Mouse (Mus musculus) G1E (cell line): ENCODE data around the gene Cry2. TPM values are rescaled to one million over a fixed set of nuclear protein-coding genes. Genes with fewer than 3 reads are reported as not detected.
A peak's percentile ranks its signal among the peaks of the same experiment; 100 is the strongest.

ENCODE experiments used
- ATAC-seq: 2 replicates; pipeline ENCODE4 v1.8.0; 2016; ENCODE audit warnings: mild to moderate bottlenecking; ENCODE audit not compliant: insufficient number of reproducible peaks, poor library complexity, low FRiP score, severe bottlenecking; ENCODE audit errors: extremely low read depth
- DNase-seq: peaks from one replicate; pipeline ENCODE4 v3.0.0; 2012; ENCODE audit warnings: low spot score
- H3K27me3 ChIP-seq: 2 replicates; pipeline ENCODE4 v1.6.1; 2012; ENCODE audit warnings: mild to moderate bottlenecking, low read length, inconsistent platforms; ENCODE audit not compliant: insufficient read depth
- H3K36me3 ChIP-seq: replicated peaks from 2 replicates; pipeline ENCODE3; 2012; ENCODE audit warnings: mild to moderate bottlenecking, inconsistent platforms
- H3K4me1 ChIP-seq: 2 replicates; pipeline ENCODE4 v1.6.1; 2012; ENCODE audit warnings: low read depth, low read length, inconsistent platforms, mixed read lengths; ENCODE audit not compliant: insufficient read depth
- H3K4me3 ChIP-seq: 2 replicates; pipeline ENCODE4 v1.5.1; 2012; ENCODE audit warnings: low read depth, mild to moderate bottlenecking, inconsistent platforms, low read length, moderate library complexity, mixed read lengths
- H3K9me3 ChIP-seq: replicated peaks from 2 replicates; pipeline ENCODE4 v1.6.1; 2012; ENCODE audit warnings: inconsistent platforms
- CTCF ChIP-seq: IDR thresholded peaks from 2 replicates; pipeline ENCODE4 v1.5.1; 2012; ENCODE audit warnings: low read depth, low read length, inconsistent platforms, mixed read lengths
- GATA1 ChIP-seq: IDR thresholded peaks from 2 replicates; pipeline ENCODE4 v1.6.1; 2012; ENCODE audit warnings: borderline replicate concordance, low read length, inconsistent platforms, mixed read lengths
- GATA2 ChIP-seq: IDR thresholded peaks from 2 replicates; pipeline ENCODE4 v1.6.1; 2012; ENCODE audit warnings: low read depth, low read length, inconsistent platforms, borderline replicate concordance
- POLR2AphosphoS5 ChIP-seq: IDR thresholded peaks from 2 replicates; pipeline ENCODE4 v1.6.1; 2012; ENCODE audit warnings: low read depth, low read length, inconsistent platforms; ENCODE audit not compliant: insufficient replicate concordance
- TAL1 ChIP-seq: conservative IDR thresholded peaks from 2 replicates; pipeline ENCODE4 v1.6.1; 2012; ENCODE audit warnings: low read depth, low read length, inconsistent platforms, mixed read lengths
- polyA plus RNA-seq: library from polyadenylated mRNA; stranded (reverse); fragments of >175 nt; gene quantifications from 2 replicates; pipeline ENCODE4 v1.2.3, GENCODE M21; 2012
- total RNA-seq, 2 experiments: library from RNA; stranded (forward) in 1 of 2; stranded (reverse) in 1 of 2; fragments of 200-1000 nt in 1 of 2; fragments of >200 nt in 1 of 2; fragmentation: Nextera tagmentation in 1 of 2; gene quantifications; 2 replicates each; pipeline ENCODE4 v1.2.3; 2014 to 2017

Gene Cry2
- total and polyA plus RNA-seq, 3 experiments, result 13.3 to 30.6 (median 18.0) TPM

DNA sequence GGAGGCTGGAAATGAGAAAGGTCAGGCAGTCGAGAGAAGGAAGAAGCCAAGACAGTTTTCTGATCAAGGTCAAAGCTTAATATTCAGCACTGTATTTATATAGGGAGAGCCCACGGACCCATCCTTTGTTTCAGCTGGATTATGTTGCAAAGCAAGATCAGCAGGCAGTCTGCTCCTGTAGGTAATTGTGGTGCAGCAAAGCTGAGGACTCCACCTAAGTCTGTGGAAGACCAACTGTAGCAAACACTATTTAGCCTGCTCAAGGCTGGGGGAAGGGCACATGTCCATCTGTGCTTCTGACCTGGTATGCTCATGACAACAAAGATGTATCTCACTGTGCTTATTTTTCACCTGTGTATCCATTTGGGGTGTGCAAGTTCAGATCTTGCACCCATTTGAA lies 41.9 kb upstream of the Cry2 start:
- H3K4me1 ChIP-seq, result peaks cover 4% of the 10 kb centered on the region; the same call in 1 of the 2 replicates
- no peak for TF ChIP-seq GATA2
- TF ChIP-seq CTCF, result no peak
- TF ChIP-seq POLR2AphosphoS5, result no peak
- TF ChIP-seq TAL1, result no peak
- no peak for TF ChIP-seq GATA1
- H3K27me3 ChIP-seq, result peaks cover 23% of the 10 kb centered on the region
- no peak for DNase-seq
- H3K36me3 ChIP-seq, result no peaks in the 10 kb centered on the region
- ATAC-seq, result no peak
- no peak overlapping the region for H3K4me3 ChIP-seq
- H3K9me3 ChIP-seq, result peaks cover 13% of the 10 kb centered on the region

DNA sequence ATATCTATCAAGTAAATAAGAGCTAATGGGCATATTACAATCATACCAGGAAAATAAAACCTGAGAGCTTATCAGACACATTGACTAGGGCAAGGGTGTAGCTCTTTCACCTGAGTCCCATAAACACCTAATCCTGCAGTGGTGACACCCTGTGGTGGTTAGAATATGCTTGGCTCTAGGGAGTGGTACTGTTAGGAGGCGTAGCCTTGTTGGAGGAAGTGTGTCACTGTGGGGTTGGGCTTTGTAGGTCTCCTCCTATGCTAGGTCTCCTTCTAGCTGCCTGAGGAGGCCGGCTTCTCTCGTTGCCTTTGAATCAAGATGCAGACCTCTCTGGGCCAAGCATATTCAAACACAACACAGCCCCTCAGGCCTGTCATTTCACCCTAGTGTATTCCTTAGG lies 41.1 kb upstream of the Cry2 start:
- H3K9me3 ChIP-seq, result peaks cover 13% of the 10 kb centered on the region

DNA sequence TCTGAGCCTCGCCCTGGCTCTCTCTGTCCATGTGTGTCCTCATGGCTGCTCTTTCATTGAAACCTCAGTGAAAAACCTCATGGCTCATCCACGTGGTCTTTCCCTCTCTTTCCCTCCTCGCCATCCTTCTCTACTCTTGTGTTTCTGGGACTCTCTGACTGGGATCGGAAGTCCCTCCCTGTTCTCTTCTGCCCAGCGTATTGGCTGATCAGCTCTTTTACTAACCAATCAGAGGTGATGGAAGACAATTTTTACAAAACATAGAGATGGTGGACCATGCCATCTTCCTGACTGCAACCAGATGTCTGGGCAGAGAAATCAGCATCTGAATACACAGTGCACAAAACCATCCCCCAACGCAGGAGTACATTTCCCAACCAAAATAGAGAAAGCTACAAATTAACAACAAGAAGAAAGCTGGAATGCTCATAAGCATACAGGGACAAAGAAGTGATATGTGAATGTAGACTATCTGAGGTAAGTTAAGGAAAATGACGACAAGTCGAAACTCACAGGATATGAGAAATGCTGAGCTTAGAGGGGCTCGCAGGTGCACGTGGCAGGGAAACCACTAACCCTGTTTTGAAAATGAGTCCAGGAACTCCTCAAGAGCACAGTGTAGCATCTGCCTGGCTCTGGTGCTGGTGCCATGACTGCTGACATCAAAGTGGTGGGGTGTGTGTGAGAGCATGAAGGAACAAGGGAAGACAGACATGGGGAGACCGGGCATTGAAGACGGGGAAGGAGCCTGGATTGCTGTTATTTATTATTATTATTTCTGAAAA lies 38.2 kb upstream of the Cry2 start:
- Histone ChIP-seq H3K4me3 (no peak overlapping the region), H3K9me3 (peaks cover 13% of the 10 kb centered on the region), H3K27me3 (peaks cover 31% of the 10 kb centered on the region), H3K4me1 (peaks cover 10% of the 10 kb centered on the region; the same call in 1 of the 2 replicates), H3K36me3 (no peaks in the 10 kb centered on the region)
- TF ChIP-seq CTCF (no peak), TAL1 (no peak), GATA1 (no peak), GATA2 (no peak), POLR2AphosphoS5 (no peak)
- ATAC-seq (no peak), DNase-seq (no peak)

More for the DNA sequence above, 41.1 kb upstream of the Cry2 start:
- no peak for ATAC-seq
- TF ChIP-seq POLR2AphosphoS5 (no peak), GATA2 (no peak), GATA1 (no peak), CTCF (no peak), TAL1 (no peak)
- H3K36me3 ChIP-seq, result no peaks in the 10 kb centered on the region
- H3K4me1 ChIP-seq, result peaks cover 6% of the 10 kb centered on the region; the same call in 1 of the 2 replicates
- peaks cover 24% of the 10 kb centered on the region for H3K27me3 ChIP-seq
- H3K4me3 ChIP-seq, result no peak overlapping the region
- no peak for DNase-seq

DNA sequence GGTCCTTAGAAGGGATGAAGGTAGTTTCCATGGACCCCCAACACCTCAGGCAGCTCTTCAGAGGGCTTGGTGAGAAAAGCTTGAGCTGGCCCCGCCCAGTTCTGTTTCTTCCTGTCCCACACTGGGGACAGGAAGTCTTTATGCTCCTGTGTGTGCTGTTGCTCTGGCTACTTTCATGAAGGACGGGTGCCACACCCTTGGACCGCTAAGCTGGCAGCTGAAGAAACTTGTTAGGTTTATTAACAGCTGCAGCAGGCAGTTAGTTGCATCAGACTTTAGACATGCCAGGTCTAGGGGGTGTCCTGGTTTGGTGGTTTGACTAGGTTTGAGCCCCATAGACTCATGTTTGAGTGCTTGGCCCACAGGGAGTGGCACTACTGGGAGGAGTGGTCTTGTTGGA lies 30.8 kb upstream of the Cry2 start:
- Histone ChIP-seq H3K9me3 (no peaks in the 10 kb centered on the region), H3K4me1 (peaks cover 44% of the 10 kb centered on the region), H3K36me3 (no peaks in the 10 kb centered on the region), H3K27me3 (peaks cover 27% of the 10 kb centered on the region), H3K4me3 (no peak overlapping the region)
- no peak; the same call in 1 of the 2 replicates for ATAC-seq
- TF ChIP-seq GATA2 (no peak), GATA1 (no peak), CTCF (no peak)
- no peak for DNase-seq

DNA sequence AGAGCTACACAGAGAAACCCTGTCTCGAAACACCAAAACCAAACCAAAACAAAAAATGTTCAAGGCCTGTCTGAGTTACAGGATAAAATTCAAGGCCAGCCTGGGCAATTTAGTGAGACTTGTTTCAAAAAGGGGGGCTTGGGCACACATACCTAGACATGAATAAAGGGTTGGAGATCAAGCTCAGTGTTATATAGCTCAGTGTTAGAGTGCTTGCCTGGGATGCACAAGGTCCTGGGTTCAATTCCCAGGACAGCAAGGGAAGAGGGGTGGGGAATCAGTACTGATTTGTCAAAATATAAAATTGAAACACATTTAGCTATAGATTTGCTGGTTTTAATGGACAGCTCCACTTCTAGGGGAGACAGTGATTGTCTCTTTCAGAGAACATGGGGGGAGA lies 27.4 kb upstream of the Cry2 start:
- H3K36me3 ChIP-seq, result peaks cover 26% of the 10 kb centered on the region
- TF ChIP-seq CTCF (no peak), POLR2AphosphoS5 (no peak), GATA2 (no peak), TAL1 (no peak), GATA1 (no peak)
- H3K4me3 ChIP-seq, result no peak overlapping the region
- DNase-seq, result no peak
- peaks cover 72% of the 10 kb centered on the region for H3K4me1 ChIP-seq
- no peaks in the 10 kb centered on the region for H3K9me3 ChIP-seq
- no peak for ATAC-seq
- peaks cover 15% of the 10 kb centered on the region for H3K27me3 ChIP-seq

DNA sequence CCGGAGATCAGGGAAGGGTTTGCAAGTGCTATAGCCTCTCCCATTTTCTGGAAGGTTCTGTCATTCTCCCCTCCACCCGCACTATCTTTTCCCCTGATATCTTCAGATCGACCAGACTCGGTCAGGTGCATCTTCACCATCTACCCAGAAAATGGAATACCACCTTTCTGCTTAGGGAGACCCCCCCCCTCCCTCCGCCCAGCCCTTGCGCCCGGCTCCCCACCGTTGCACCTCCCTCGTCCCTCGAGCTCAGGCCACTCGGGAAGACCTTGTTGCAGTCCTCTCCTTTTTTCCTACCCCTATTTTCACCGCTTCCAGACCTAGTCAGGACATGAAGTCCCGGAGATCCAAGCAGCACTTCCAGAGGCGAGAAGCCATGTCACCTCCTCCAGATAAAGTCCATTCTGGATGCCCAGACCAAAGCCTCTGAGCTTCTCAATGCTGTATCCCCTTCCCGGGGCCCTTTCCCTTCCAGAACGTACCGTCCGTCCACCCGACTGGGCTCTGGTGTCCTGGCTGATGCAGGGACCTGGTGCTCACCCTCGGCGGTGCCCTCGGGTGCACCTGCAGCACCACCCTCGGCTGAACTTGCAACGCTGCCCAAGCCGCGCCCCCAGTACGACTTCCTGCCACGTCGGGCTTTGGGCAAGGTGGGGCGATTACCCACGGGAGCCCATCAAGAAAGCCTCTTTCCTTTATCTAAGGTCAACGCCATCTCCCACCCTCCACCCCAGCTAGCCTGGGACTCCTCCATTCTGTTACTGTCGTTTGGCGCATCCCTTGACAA lies 26.3 kb upstream of the Cry2 start, which contains the start of gene Slc35c1:
Slc35c1 (minus strand) TSS at position 618 of the 787 bp plus-strand sequence.
- TF ChIP-seq GATA1 (no peak), GATA2 (no peak), CTCF (no peak), POLR2AphosphoS5 (no peak), TAL1 (no peak)
- Histone ChIP-seq H3K4me1 (peaks cover 78% of the 10 kb centered on the region), H3K9me3 (no peaks in the 10 kb centered on the region), H3K36me3 (peaks cover 36% of the 10 kb centered on the region), H3K27me3 (peaks cover 12% of the 10 kb centered on the region), H3K4me3 (peak within 1 kb of the TSS; percentile 82)
- ATAC-seq (no peak), DNase-seq (peak; percentile 28)
